Mouse (Mus musculus) spleen, adult 2 months (tissue): ENCODE results near the gene Gpr156. TPM values are rescaled to one million over a fixed set of nuclear protein-coding genes. Genes with fewer than 3 reads are reported as not detected.

Experiments used
- DNase-seq, 2 experiments: peaks; one replicate each; pipeline versions ENCODE4 v3.0.0 to v3.0.0-alpha.2; 2012 to 2021; ENCODE audit warnings: low spot score in 2 of 2, low read depth in 1 of 2
- H3K27ac ChIP-seq: fragments of 200-500 bp; 2 replicates; pipeline ENCODE4 v1.5.1; 2012; ENCODE audit warnings: low read length, inconsistent platforms; ENCODE audit not compliant: insufficient read depth
- H3K27me3 ChIP-seq: fragments of 200-500 bp; 2 replicates; pipeline ENCODE4 v1.6.1; 2012; ENCODE audit warnings: mild to moderate bottlenecking, moderate library complexity, low read length, inconsistent platforms; ENCODE audit not compliant: control insufficient read depth, insufficient read depth
- H3K36me3 ChIP-seq: fragments of 200-500 bp; 2 replicates; pipeline ENCODE4 v1.6.1; 2012; ENCODE audit warnings: mild to moderate bottlenecking, low read length, inconsistent platforms; ENCODE audit not compliant: control insufficient read depth, insufficient read depth
- H3K4me1 ChIP-seq: fragments of 200-500 bp; 2 replicates; pipeline ENCODE4 v1.6.1; 2011; ENCODE audit warnings: inconsistent platforms; ENCODE audit not compliant: control insufficient read depth, insufficient read depth, insufficient read length
- H3K4me3 ChIP-seq: fragments of 200-500 bp; 2 replicates; pipeline ENCODE4 v1.5.1; 2011; ENCODE audit warnings: mild to moderate bottlenecking, inconsistent platforms; ENCODE audit not compliant: insufficient read depth, insufficient read length; ENCODE audit errors: extremely low read depth
- CTCF ChIP-seq: fragments of 200-500 bp; IDR thresholded peaks from 2 replicates; pipeline ENCODE4 v1.5.1; 2011; ENCODE audit warnings: mild to moderate bottlenecking, inconsistent platforms; ENCODE audit not compliant: insufficient read depth, insufficient read length, insufficient replicate concordance; ENCODE audit errors: extremely low read depth
- POLR2A ChIP-seq: fragments of 200-500 bp; IDR thresholded peaks from 2 replicates; pipeline ENCODE4 v1.6.1; 2011; ENCODE audit warnings: low read depth, low read length, inconsistent platforms
- WGBS: fragments of 180-500 bp; shearing (Covaris S2); methylation state at CpG from one replicate; pipeline ENCODE4 v1.1.7; 2018; 5-methylcytosine and 5-hydroxymethylcytosine counted together
- polyA plus RNA-seq: library from polyadenylated mRNA; depleted of rRNA; stranded (reverse); fragments of >200 nt; gene quantifications from 2 replicates; pipeline ENCODE4 v1.2.3, GENCODE M21; 2012

Gene Gpr156
- polyA plus RNA-seq, 1 experiment: 0.69 TPM

DNA sequence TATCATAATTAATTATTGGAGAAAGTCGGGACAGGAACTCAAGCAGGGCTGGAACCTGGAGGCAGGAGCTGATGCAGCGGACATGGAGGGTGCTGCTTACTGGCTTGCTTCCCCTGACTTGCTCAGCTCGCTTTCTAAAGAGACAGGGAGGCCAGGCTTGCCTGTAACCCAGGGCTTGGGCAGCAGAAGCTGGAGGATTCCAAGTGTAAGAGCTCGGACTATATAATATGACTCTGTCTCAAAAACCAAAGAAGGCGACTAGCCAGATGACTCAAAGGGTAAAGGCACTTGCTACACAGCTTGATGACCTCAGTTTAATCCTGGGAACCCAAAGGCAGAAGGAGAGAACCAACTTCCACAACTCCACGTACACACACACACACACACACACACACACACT lies 22.9 kb upstream of the Gpr156 start:
- no peaks in the 10 kb centered on the region for H3K36me3 ChIP-seq
- H3K27me3 ChIP-seq: no peaks in the 10 kb centered on the region
- 78% methylated on average over 6 of the region's 6 CpGs for WGBS
- no peak for DNase-seq
- H3K4me3 ChIP-seq: no peak overlapping the region
- no peaks in the 10 kb centered on the region for H3K4me1 ChIP-seq
- TF ChIP-seq CTCF (no peak), POLR2A (no peak)
- no peak overlapping the region for H3K27ac ChIP-seq

DNA sequence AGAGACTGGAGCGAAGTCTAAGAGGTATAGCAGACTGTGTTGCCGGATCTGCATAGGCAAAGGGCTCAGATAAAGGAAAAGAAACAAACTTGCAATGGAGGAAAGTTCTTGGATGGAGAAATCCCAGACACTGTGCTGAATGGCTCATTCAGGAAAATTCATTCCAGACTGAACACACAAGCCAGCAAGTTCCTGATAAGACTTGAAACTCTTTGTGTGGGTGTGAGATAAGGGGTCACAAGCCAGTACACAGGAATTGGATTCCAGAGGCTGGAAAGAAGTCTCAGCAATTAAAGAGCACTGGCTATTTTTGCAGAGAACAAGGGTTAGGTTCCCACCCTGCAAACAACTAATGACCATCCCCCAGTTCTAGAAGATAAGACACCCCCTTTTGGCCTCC lies 22.4 kb upstream of the Gpr156 start:
- Histone ChIP-seq H3K27me3 (no peaks in the 10 kb centered on the region), H3K27ac (no peak overlapping the region), H3K4me3 (no peak overlapping the region), H3K4me1 (no peaks in the 10 kb centered on the region), H3K36me3 (no peaks in the 10 kb centered on the region)
- TF ChIP-seq POLR2A: no peak
- TF ChIP-seq CTCF: no peak
- no peak for DNase-seq
- WGBS: 88% methylated on average over 2 of the region's 2 CpGs

DNA sequence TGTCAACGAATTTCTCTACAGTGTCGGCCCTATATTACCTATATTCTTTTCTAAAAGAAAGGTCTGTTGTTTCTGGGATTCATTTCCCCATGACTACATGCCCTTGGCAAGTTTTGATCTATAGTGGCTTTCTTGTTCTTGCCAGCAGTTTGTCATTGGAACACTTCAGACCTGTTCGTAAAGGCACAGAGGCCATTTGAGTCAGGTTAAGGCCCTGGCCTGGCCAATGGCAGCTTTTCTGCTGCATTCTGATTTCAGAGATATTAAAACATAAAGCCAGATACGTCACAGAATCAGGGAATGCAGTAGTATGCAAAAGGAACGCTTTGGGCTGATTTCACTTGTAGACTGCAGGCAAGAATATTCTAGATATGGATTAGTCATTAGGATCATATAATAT lies 17.5 kb upstream of the Gpr156 start:
- no peak for TF ChIP-seq CTCF
- TF ChIP-seq POLR2A: no peak
- Histone ChIP-seq H3K36me3 (no peaks in the 10 kb centered on the region), H3K4me1 (no peaks in the 10 kb centered on the region), H3K27ac (no peak overlapping the region), H3K4me3 (no peak overlapping the region), H3K27me3 (no peaks in the 10 kb centered on the region)
- no peak for DNase-seq
- WGBS: 93% methylated on average over 5 of the region's 5 CpGs

DNA sequence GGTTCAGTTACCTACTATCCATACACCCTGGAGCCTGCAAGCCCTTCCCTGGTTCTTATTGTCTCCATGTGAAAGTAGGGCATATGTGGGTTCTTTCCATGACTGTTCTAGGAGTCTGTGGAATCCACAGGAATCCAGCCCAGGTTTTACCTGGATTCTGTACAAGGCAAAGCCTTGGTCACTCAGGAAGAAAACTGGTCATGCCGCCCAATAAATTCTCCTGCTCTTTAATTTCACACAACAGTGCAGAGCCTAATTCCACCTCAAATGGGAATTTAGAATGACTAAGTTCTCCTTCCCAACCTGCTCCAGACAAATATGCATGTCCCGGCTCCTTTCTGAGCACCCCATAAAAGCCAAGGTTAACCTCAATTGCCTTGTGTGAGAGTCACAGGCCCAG lies 16.9 kb upstream of the Gpr156 start:
- no peaks in the 10 kb centered on the region for H3K4me1 ChIP-seq
- no peak overlapping the region for H3K27ac ChIP-seq
- 85% methylated on average over 2 of the region's 2 CpGs for WGBS
- DNase-seq: no peak
- no peaks in the 10 kb centered on the region for H3K27me3 ChIP-seq
- no peaks in the 10 kb centered on the region for H3K36me3 ChIP-seq
- TF ChIP-seq CTCF: no peak
- no peak for TF ChIP-seq POLR2A
- no peak overlapping the region for H3K4me3 ChIP-seq

DNA sequence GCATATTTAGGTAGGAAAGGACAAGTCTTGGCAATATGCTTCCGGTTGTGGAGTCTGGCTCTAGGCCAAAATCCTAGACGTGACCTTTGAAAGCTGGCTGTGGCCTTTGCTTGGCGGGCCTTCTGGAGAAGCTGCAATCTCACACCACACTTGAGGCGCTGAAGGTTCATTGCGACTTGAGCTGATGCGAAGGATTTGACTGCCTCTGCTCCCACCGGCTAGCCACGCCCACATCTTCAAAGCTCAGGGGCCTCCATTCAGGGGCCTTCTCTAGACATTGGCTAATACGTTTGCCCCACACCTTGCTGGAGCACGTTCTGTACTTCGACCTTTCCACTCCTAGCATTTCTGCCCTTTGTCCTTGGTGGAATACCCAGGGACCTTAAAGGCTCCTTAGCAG lies 15.0 kb upstream of the Gpr156 start:
- Histone ChIP-seq H3K4me1 (no peaks in the 10 kb centered on the region), H3K36me3 (no peaks in the 10 kb centered on the region), H3K27ac (no peak overlapping the region), H3K4me3 (no peak overlapping the region), H3K27me3 (no peaks in the 10 kb centered on the region)
- WGBS: 82% methylated on average over 11 of the region's 11 CpGs
- TF ChIP-seq POLR2A: no peak
- TF ChIP-seq CTCF: no peak
- no peak for DNase-seq

DNA sequence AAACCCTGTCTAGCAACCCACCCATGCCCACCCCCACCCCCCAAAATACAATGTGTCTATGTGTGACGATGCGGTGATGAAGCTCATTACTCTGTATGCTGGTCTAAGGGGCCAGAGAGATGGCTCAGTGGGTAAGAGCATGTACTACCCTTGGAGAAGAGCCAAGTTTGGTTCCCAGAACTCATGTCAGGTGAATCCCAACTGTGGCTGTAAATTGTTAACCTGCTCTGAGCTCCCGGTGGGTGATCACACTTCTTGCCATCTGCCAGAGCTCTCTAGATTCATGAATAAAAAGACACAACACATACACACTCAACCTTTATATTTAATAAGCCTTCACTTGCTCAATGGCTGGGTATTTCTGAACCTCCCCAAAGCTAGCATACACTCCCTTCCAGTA lies 9.8 kb upstream of the Gpr156 start:
- no peaks in the 10 kb centered on the region for H3K27me3 ChIP-seq
- H3K27ac ChIP-seq: no peak overlapping the region
- no peaks in the 10 kb centered on the region for H3K4me1 ChIP-seq
- TF ChIP-seq POLR2A (no peak), CTCF (no peak)
- no peak for DNase-seq
- no peak overlapping the region for H3K4me3 ChIP-seq
- WGBS: 91% methylated on average over 3 of the region's 3 CpGs
- H3K36me3 ChIP-seq: no peaks in the 10 kb centered on the region

DNA sequence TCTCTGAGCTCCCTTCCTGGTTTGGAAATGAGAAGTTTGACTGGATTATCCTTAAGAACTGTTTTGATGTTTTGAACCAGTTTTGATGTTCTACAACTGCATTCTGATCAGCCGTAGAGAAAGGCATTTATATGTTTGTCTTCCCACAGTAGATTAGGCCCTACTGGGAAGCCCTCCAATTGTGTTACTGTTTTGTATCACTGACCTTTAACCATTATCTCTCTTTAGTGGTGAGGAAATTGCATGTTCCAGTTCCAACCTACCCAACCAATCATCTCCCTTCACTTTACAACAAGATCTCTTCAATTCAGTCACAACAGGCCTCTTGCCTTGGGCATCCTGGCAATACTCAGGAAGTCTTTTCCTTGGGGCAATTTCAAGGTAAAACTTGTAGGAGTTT lies 5.2 kb upstream of the Gpr156 start:
- 82% methylated on average over 1 of the region's 1 CpGs for WGBS
- no peaks in the 10 kb centered on the region for H3K36me3 ChIP-seq
- no peak overlapping the region for H3K27ac ChIP-seq
- H3K4me3 ChIP-seq: no peak overlapping the region
- peaks cover under 1% of the 10 kb centered on the region; the same call in 1 of the 2 replicates for H3K27me3 ChIP-seq
- no peak for DNase-seq
- TF ChIP-seq CTCF (no peak), POLR2A (no peak)
- H3K4me1 ChIP-seq: 0 out of 2 replicates have a peak, but pooled peaks cover under 1% of the 10 kb centered on the region
